Mouse (Mus musculus): ENCODE results near the gene Brd3os.

The Brd3os gene

GRCm38 (mm10) chr2:27486725-27487124 is 44.6 kb downstream of the Brd3os start:
- in situ Hi-C loops (cut with MboI; ENCODE audit: low pct_unique_long_range_greater_than_20kb in 1 of 2, low sequenced_read_pairs in 2 of 2, unreplicated experiment in 1 of 2): no loop called here

GRCm38 (mm10) chr2:27487336-27488049 is 45.4 kb downstream of the Brd3os start:
- in situ Hi-C loops (cut with MboI; ENCODE audit: low pct_unique_long_range_greater_than_20kb in 1 of 2, low sequenced_read_pairs in 2 of 2, unreplicated experiment in 1 of 2): no loop called here

GRCm38 (mm10) chr2:27488362-27488761 is 46.2 kb downstream of the Brd3os start:
- in situ Hi-C loops (cut with MboI; ENCODE audit: low pct_unique_long_range_greater_than_20kb in 1 of 2, low sequenced_read_pairs in 2 of 2, unreplicated experiment in 1 of 2): no loop called here

GRCm38 (mm10) chr2:27490939-27491338 is 48.8 kb downstream of the Brd3os start:
- in situ Hi-C loops (cut with MboI; ENCODE audit: low pct_unique_long_range_greater_than_20kb in 1 of 2, low sequenced_read_pairs in 2 of 2, unreplicated experiment in 1 of 2): no loop called here
